Mouse (Mus musculus) spleen, embryonic (tissue): ENCODE data around the gene Mettl9.

ENCODE experiments used
- CTCF ChIA-PET: fragments of 350-600 bp; sonication (Branson Sonifier 250); formaldehyde crosslinking; loops from one replicate; lab custom pipeline; 2022; lab: Charles Lee

Mettl9 gene

GRCm38 (mm10) chr7:121098614-121099389 is 64.6 kb downstream of the Mettl9 start:
- CTCF ChIA-PET = no interaction called here

GRCm38 (mm10) chr7:121107851-121108250 is 73.6 kb downstream of the Mettl9 start:
- CTCF ChIA-PET = no interaction called here

- CTCF ChIA-PET = no interaction called here
Measured at GRCm38 (mm10) chr7:121111321-121111720, 77.1 kb downstream of the Mettl9 start.

GRCm38 (mm10) chr7:121111762-121112161 is 77.5 kb downstream of the Mettl9 start:
- CTCF ChIA-PET = no interaction called here

- CTCF ChIA-PET = interaction anchor here (0.9 kb wide), 1 partner anchor 285 kb away, joined by 3 read pairs; no protein-coding TSS in a partner anchor
Measured at GRCm38 (mm10) chr7:121120143-121120818, 86.0 kb downstream of the Mettl9 start.
